Mouse (Mus musculus) intestine, embryonic 14.5 days (tissue): ENCODE measurements around the gene Tmem44. TPM values are rescaled to one million over a fixed set of nuclear protein-coding genes. Genes with fewer than 3 reads are reported as not detected.
A peak's percentile ranks its signal among the peaks of the same experiment; 100 is the strongest.

Source experiments
- ATAC-seq: fragments of 200-750 bp; cut with Nextera tagmentation; replicated peaks from 2 replicates; pipeline ENCODE4 v1.8.0; 2017; ENCODE audit warnings: low read depth, moderate number of reproducible peaks, moderate TSS enrichment, moderate library complexity; ENCODE audit not compliant: low FRiP score, low TSS enrichment
- DNase-seq: peaks from one replicate; pipeline ENCODE4 v3.0.0-alpha.2; 2018; ENCODE audit warnings: low spot score
- H3K27ac ChIP-seq: fragments of 300-500 bp; sonication (generic); 2 replicates; pipeline ENCODE4 v1.5.1; 2014; ENCODE audit warnings: low read depth, mild to moderate bottlenecking, control low read depth
- H3K27me3 ChIP-seq: fragments of 300-500 bp; sonication (generic); replicated peaks from 2 replicates; pipeline ENCODE4 v1.6.1; 2014; ENCODE audit warnings: low read length, control low read depth; ENCODE audit not compliant: control insufficient read depth, insufficient read depth
- H3K36me3 ChIP-seq: fragments of 300-500 bp; sonication (generic); 2 replicates; pipeline ENCODE4 v1.6.1; 2014; ENCODE audit warnings: low read length, control low read depth; ENCODE audit not compliant: control insufficient read depth, insufficient read depth
- H3K4me1 ChIP-seq: fragments of 300-500 bp; sonication (generic); replicated peaks from 2 replicates; pipeline ENCODE4 v1.6.1; 2014; ENCODE audit warnings: low read length, control low read depth, mixed read lengths; ENCODE audit not compliant: control insufficient read depth, insufficient read depth
- H3K4me2 ChIP-seq: fragments of 300-500 bp; sonication (generic); 2 replicates; pipeline ENCODE4 v1.6.1; 2014; ENCODE audit warnings: low read length
- H3K4me3 ChIP-seq: fragments of 300-500 bp; sonication (generic); 2 replicates; pipeline ENCODE4 v1.5.1; 2014; ENCODE audit warnings: low read depth, low read length, control low read depth, mixed read lengths
- H3K9ac ChIP-seq: fragments of 300-500 bp; sonication (generic); 2 replicates; pipeline ENCODE4 v1.6.1; 2014; ENCODE audit warnings: mild to moderate bottlenecking, low read length
- H3K9me3 ChIP-seq: fragments of 300-500 bp; sonication (generic); 2 replicates; pipeline ENCODE4 v1.6.1; 2016; ENCODE audit warnings: low read length, control low read depth; ENCODE audit not compliant: control insufficient read depth
- WGBS: fragments of 180-500 bp; shearing (Covaris S2); extraction: QIAGEN DNeasy Blood & Tissue Kit; methylation state at CpG from one replicate; pipeline ENCODE4 v1.1.7; 2014; 5-methylcytosine and 5-hydroxymethylcytosine counted together
- polyA plus RNA-seq: library from polyadenylated mRNA; unstranded; fragments of >200 nt; fragmentation: Nextera tagmentation; extraction: Ambion mirVana; gene quantifications from 2 replicates; pipeline ENCODE4 v1.2.1, GENCODE M21; 2014

Gene Tmem44
- polyA plus RNA-seq, 1 experiment from 2014 or later, result 15.6 TPM

GRCm38 (mm10) chr16:30587494-30588327 lies 37.1 kb upstream of the Tmem44 start, which contains the start of gene Lsg1:
Lsg1 (minus strand) TSS chr16:30587592.
- peak within 1 kb of the TSS; percentile 71 for H3K4me2 ChIP-seq
- DNase-seq, result peak; percentile 91
- peak; percentile 94 for ATAC-seq
- no peaks in the 10 kb centered on the region for H3K27me3 ChIP-seq
- H3K36me3 ChIP-seq, result peaks cover 28% of the 10 kb centered on the region
- peak within 1 kb of the TSS; percentile 64 for H3K27ac ChIP-seq
- peak within 1 kb of the TSS; percentile 99 for H3K4me3 ChIP-seq
- H3K9ac ChIP-seq, result peak within 1 kb of the TSS; percentile 82
- 3% methylated on average over 35 of the region's 35 CpGs for WGBS
- H3K4me1 ChIP-seq, result peaks cover 4% of the 10 kb centered on the region; the same call in 1 of the 2 replicates
- H3K9me3 ChIP-seq, result no peaks in the 10 kb centered on the region

GRCm38 (mm10) chr16:30586935-30587493 lies 36.4 kb upstream of the Tmem44 start:
- Histone ChIP-seq H3K4me3 (peak overlapping the region; percentile 99), H3K27ac (peak overlapping the region; percentile 64), H3K27me3 (no peaks in the 10 kb centered on the region), H3K36me3 (peaks cover 35% of the 10 kb centered on the region), H3K9ac (peak overlapping the region; percentile 82), H3K4me2 (peak overlapping the region; percentile 71), H3K4me1 (peaks cover 4% of the 10 kb centered on the region; the same call in 1 of the 2 replicates), H3K9me3 (no peaks in the 10 kb centered on the region)
- DNase-seq, result no peak
- 3% methylated on average over 19 of the region's 19 CpGs for WGBS
- ATAC-seq, result no peak; the same call in 1 of the 2 replicates

- Histone ChIP-seq H3K9me3 (no peaks in the 10 kb centered on the region), H3K9ac (no peak overlapping the region), H3K4me3 (no peak overlapping the region), H3K36me3 (peaks cover 97% of the 10 kb centered on the region), H3K27me3 (no peaks in the 10 kb centered on the region), H3K4me1 (no peaks in the 10 kb centered on the region), H3K27ac (no peak overlapping the region), H3K4me2 (no peak overlapping the region)
- 89% methylated on average over 5 of the region's 5 CpGs for WGBS
- ATAC-seq (no peak), DNase-seq (no peak)
Observed at GRCm38 (mm10) chr16:30580765-30581164, 30.1 kb upstream of the Tmem44 start.

DNA sequence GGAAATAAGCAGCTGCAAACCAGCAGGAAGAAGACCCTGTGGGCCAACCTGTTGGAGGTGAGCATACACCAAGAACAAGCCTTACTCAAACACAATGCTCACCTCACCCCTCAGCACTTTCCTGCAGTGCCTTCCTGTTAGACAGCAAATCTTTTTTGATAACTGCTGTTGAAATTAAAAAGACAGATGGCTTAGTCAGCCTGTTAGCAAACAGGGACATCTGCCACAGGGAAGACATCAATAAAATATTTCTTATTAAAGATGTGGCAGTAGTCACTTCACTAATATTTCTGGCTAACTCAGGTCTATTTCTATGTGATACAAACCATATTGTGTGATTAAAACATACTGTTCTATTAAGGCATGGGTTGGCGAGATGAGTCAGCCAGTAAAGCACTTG lies 25.8 kb upstream of the Tmem44 start:
- H3K4me2 ChIP-seq, result no peak overlapping the region
- H3K9ac ChIP-seq, result no peak overlapping the region
- H3K27ac ChIP-seq, result no peak overlapping the region
- WGBS, result 85% methylated on average over 1 of the region's 1 CpGs
- H3K4me1 ChIP-seq, result no peaks in the 10 kb centered on the region
- no peaks in the 10 kb centered on the region for H3K9me3 ChIP-seq
- no peak overlapping the region for H3K4me3 ChIP-seq
- DNase-seq (no peak), ATAC-seq (no peak)
- peaks cover 100% of the 10 kb centered on the region for H3K36me3 ChIP-seq
- H3K27me3 ChIP-seq, result no peaks in the 10 kb centered on the region

DNA sequence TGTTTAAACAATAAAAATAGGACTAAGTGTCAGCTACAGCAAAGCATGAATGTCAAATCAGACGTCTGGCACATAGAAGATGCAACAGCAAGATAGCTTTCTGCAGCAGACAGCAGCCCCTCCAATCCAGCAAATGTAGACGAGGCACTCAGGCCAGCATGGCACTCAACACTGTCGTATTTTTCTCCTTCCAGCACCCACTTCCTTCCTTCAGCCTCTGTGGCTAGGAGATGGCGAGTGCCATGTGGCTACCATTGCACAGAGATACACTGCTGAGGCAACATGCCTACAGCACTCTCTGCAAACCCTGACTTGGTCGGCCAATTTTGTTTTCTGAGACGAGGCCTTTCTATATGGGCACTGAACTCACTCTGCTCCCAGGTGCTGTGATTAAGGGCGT lies 25.2 kb upstream of the Tmem44 start:
- no peak for DNase-seq
- Histone ChIP-seq H3K9ac (no peak overlapping the region), H3K27ac (no peak overlapping the region), H3K27me3 (no peaks in the 10 kb centered on the region), H3K4me3 (no peak overlapping the region), H3K9me3 (no peaks in the 10 kb centered on the region), H3K36me3 (peaks cover 100% of the 10 kb centered on the region), H3K4me1 (no peaks in the 10 kb centered on the region), H3K4me2 (no peak overlapping the region)
- 91% methylated on average over 7 of the region's 7 CpGs for WGBS
- no peak for ATAC-seq

GRCm38 (mm10) chr16:30572239-30572638 lies 21.6 kb upstream of the Tmem44 start:
- Histone ChIP-seq H3K4me2 (no peak overlapping the region), H3K9me3 (no peaks in the 10 kb centered on the region), H3K9ac (no peak overlapping the region), H3K27me3 (no peaks in the 10 kb centered on the region), H3K27ac (no peak overlapping the region), H3K36me3 (peaks cover 100% of the 10 kb centered on the region), H3K4me1 (no peaks in the 10 kb centered on the region), H3K4me3 (no peak overlapping the region)
- 72% methylated on average over 4 of the region's 4 CpGs for WGBS
- no peak for DNase-seq
- no peak for ATAC-seq

DNA sequence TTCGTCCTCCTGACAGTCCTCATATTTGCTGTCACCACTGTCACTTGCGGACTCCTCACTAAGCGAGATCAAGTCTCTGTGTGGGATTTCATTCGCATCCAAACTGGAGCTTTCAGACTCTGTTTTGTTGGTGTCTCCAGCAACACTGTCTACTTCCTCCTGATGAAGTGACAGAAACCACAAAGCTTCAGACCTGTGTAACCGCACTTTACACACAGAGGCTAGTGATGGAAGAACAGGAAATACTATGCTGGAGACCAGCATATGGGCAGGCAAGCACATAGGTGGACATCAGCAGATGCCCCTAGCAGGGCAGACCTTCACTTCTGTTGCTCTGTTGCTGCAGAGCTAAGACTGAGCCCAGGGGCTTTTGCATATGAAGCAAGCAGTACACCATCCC lies 20.7 kb upstream of the Tmem44 start:
- DNase-seq, result no peak
- Histone ChIP-seq H3K4me1 (no peaks in the 10 kb centered on the region), H3K4me3 (no peak overlapping the region), H3K9ac (no peak overlapping the region), H3K4me2 (no peak overlapping the region), H3K9me3 (no peaks in the 10 kb centered on the region), H3K36me3 (peaks cover 100% of the 10 kb centered on the region), H3K27ac (no peak overlapping the region), H3K27me3 (no peaks in the 10 kb centered on the region)
- WGBS, result 95% methylated on average over 5 of the region's 5 CpGs
- ATAC-seq, result no peak

- Histone ChIP-seq H3K4me2 (no peak overlapping the region), H3K27ac (no peak overlapping the region), H3K27me3 (no peaks in the 10 kb centered on the region), H3K4me1 (no peaks in the 10 kb centered on the region), H3K9ac (no peak overlapping the region), H3K4me3 (no peak overlapping the region), H3K36me3 (peaks cover 98% of the 10 kb centered on the region), H3K9me3 (no peaks in the 10 kb centered on the region)
- no peak for DNase-seq
- WGBS, result 94% methylated on average over 4 of the region's 4 CpGs
- no peak for ATAC-seq
Observed at GRCm38 (mm10) chr16:30570173-30570572, 19.5 kb upstream of the Tmem44 start.
